Mouse (Mus musculus) heart, embryonic 12.5 days (tissue): ENCODE measurements around the gene Npcd. TPM values are rescaled to one million over a fixed set of nuclear protein-coding genes. Genes with fewer than 3 reads are reported as not detected.

ENCODE experiments used
- ATAC-seq: fragments of 200-750 bp; cut with Nextera tagmentation; 2 replicates; pipeline ENCODE4 v1.8.0; 2017; ENCODE audit warnings: moderate TSS enrichment, moderate library complexity; ENCODE audit not compliant: insufficient number of reproducible peaks, low FRiP score
- H3K27ac ChIP-seq: fragments of 300-500 bp; sonication (generic); 2 replicates; pipeline ENCODE4 v1.5.1; 2016; ENCODE audit warnings: mild to moderate bottlenecking, moderate library complexity; ENCODE audit not compliant: poor library complexity, severe bottlenecking
- H3K27me3 ChIP-seq: fragments of 300-500 bp; sonication (generic); replicated peaks from 2 replicates; pipeline ENCODE4 v1.6.1; 2016; ENCODE audit warnings: mild to moderate bottlenecking, moderate library complexity
- H3K36me3 ChIP-seq: fragments of 300-500 bp; sonication (generic); 2 replicates; pipeline ENCODE4 v1.6.1; 2016; ENCODE audit warnings: mild to moderate bottlenecking, moderate library complexity
- H3K4me1 ChIP-seq: fragments of 300-500 bp; sonication (generic); replicated peaks from 2 replicates; pipeline ENCODE4 v1.6.1; 2016; ENCODE audit warnings: mild to moderate bottlenecking
- H3K4me2 ChIP-seq: fragments of 300-500 bp; sonication (generic); 2 replicates; pipeline ENCODE4 v1.6.1; 2016; ENCODE audit warnings: mild to moderate bottlenecking, moderate library complexity
- H3K4me3 ChIP-seq: fragments of 300-500 bp; sonication (generic); 2 replicates; pipeline ENCODE4 v1.5.1; 2016; ENCODE audit warnings: mild to moderate bottlenecking
- H3K9ac ChIP-seq: fragments of 300-500 bp; sonication (generic); 2 replicates; pipeline ENCODE4 v1.6.1; 2016; ENCODE audit warnings: mild to moderate bottlenecking, moderate library complexity
- H3K9me3 ChIP-seq: fragments of 300-500 bp; sonication (generic); replicated peaks from 2 replicates; pipeline ENCODE4 v1.6.1; 2016; ENCODE audit warnings: mild to moderate bottlenecking, moderate library complexity
- WGBS: fragments of 180-500 bp; shearing (Covaris S2); methylation state at CpG from one replicate; pipeline ENCODE4 v1.1.7; 2016; 5-methylcytosine and 5-hydroxymethylcytosine counted together
- polyA plus RNA-seq: library from polyadenylated mRNA; unstranded; fragments of >200 nt; fragmentation: Nextera tagmentation; extraction: Ambion mirVana; gene quantifications from 2 replicates; pipeline ENCODE4 v1.2.1, GENCODE M21; 2016

Npcd gene
- polyA plus RNA-seq, 1 experiment from 2014 or later: not detected

- no peak overlapping the region for H3K9ac ChIP-seq
- no peak for ATAC-seq
- 82% methylated on average over 9 of the region's 9 CpGs for WGBS
- no peaks in the 10 kb centered on the region for H3K9me3 ChIP-seq
- H3K4me2 ChIP-seq: no peak overlapping the region
- H3K36me3 ChIP-seq: no peaks in the 10 kb centered on the region
- 0 out of 2 replicates have a peak, but pooled peaks cover 4% of the 10 kb centered on the region for H3K27me3 ChIP-seq
- H3K27ac ChIP-seq: no peak overlapping the region
- H3K4me3 ChIP-seq: no peak overlapping the region
- H3K4me1 ChIP-seq: peaks cover 5% of the 10 kb centered on the region; the same call in 1 of the 2 replicates
Measured at GRCm38 (mm10) chr15:79859821-79860220, 25.8 kb upstream of the Npcd start.

GRCm38 (mm10) chr15:79858979-79859378, 24.9 kb upstream of the Npcd start:
- Histone ChIP-seq H3K4me2 (no peak overlapping the region), H3K36me3 (no peaks in the 10 kb centered on the region), H3K27me3 (0 out of 2 replicates have a peak, but pooled peaks cover 4% of the 10 kb centered on the region), H3K4me1 (peaks cover 5% of the 10 kb centered on the region; the same call in 1 of the 2 replicates), H3K9ac (no peak overlapping the region), H3K9me3 (no peaks in the 10 kb centered on the region), H3K4me3 (no peak overlapping the region), H3K27ac (no peak overlapping the region)
- WGBS: 53% methylated on average over 5 of the region's 5 CpGs
- no peak for ATAC-seq

GRCm38 (mm10) chr15:79850143-79850542, 16.1 kb upstream of the Npcd start:
- H3K27ac ChIP-seq: no peak overlapping the region
- H3K9ac ChIP-seq: no peak overlapping the region
- H3K4me2 ChIP-seq: no peak overlapping the region
- no peaks in the 10 kb centered on the region for H3K36me3 ChIP-seq
- peaks cover 12% of the 10 kb centered on the region for H3K4me1 ChIP-seq
- 0 out of 2 replicates have a peak, but pooled peaks cover 6% of the 10 kb centered on the region for H3K9me3 ChIP-seq
- 86% methylated on average over 2 of the region's 2 CpGs for WGBS
- ATAC-seq: no peak
- no peak overlapping the region for H3K4me3 ChIP-seq
- H3K27me3 ChIP-seq: no peaks in the 10 kb centered on the region

DNA sequence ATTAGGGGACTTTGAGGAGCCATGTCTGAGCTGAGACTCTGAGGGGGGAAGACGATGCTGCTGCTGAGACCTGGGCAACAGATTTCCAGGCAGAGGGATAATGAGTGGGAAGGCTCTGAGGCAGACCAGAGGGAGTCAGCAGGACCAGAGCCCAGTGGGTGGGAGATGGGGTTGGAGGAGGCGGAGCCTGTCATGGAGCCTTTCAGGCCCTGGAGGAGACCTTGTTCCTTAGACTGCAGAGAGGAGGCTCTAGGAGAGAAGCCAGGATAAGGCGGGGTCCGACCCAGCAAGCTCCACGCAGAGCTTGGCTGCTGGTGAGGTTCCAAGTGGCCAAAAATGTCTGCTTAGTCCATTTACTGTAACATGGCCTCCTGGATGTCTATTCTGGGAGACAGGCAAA, 13.1 kb upstream of the Npcd start:
- peaks cover 12% of the 10 kb centered on the region for H3K4me1 ChIP-seq
- no peak overlapping the region for H3K9ac ChIP-seq
- H3K9me3 ChIP-seq: 0 out of 2 replicates have a peak, but pooled peaks cover 6% of the 10 kb centered on the region
- H3K27ac ChIP-seq: no peak overlapping the region
- H3K4me2 ChIP-seq: no peak overlapping the region
- 20% methylated on average over 5 of the region's 5 CpGs for WGBS
- H3K4me3 ChIP-seq: no peak overlapping the region
- H3K27me3 ChIP-seq: no peaks in the 10 kb centered on the region
- no peaks in the 10 kb centered on the region for H3K36me3 ChIP-seq
- ATAC-seq: 0 out of 2 replicates have a peak, but pooled peaks have one; percentile 42

GRCm38 (mm10) chr15:79845986-79846385, 11.9 kb upstream of the Npcd start:
- ATAC-seq: no peak
- peaks cover 12% of the 10 kb centered on the region for H3K4me1 ChIP-seq
- 0 out of 2 replicates have a peak, but pooled peaks cover 6% of the 10 kb centered on the region for H3K9me3 ChIP-seq
- WGBS: 65% methylated on average over 4 of the region's 4 CpGs
- H3K4me2 ChIP-seq: no peak overlapping the region
- no peak overlapping the region for H3K9ac ChIP-seq
- no peak overlapping the region for H3K27ac ChIP-seq
- H3K27me3 ChIP-seq: peaks cover 4% of the 10 kb centered on the region; the same call in 1 of the 2 replicates
- no peaks in the 10 kb centered on the region for H3K36me3 ChIP-seq
- no peak overlapping the region for H3K4me3 ChIP-seq

GRCm38 (mm10) chr15:79842985-79843384, 8.9 kb upstream of the Npcd start:
- Histone ChIP-seq H3K9ac (no peak overlapping the region), H3K9me3 (no peaks in the 10 kb centered on the region), H3K4me3 (no peak overlapping the region), H3K4me1 (peaks cover 12% of the 10 kb centered on the region), H3K4me2 (no peak overlapping the region), H3K27me3 (peaks cover 10% of the 10 kb centered on the region), H3K36me3 (no peaks in the 10 kb centered on the region), H3K27ac (no peak overlapping the region)
- WGBS: 84% methylated on average over 3 of the region's 3 CpGs
- ATAC-seq: no peak

DNA sequence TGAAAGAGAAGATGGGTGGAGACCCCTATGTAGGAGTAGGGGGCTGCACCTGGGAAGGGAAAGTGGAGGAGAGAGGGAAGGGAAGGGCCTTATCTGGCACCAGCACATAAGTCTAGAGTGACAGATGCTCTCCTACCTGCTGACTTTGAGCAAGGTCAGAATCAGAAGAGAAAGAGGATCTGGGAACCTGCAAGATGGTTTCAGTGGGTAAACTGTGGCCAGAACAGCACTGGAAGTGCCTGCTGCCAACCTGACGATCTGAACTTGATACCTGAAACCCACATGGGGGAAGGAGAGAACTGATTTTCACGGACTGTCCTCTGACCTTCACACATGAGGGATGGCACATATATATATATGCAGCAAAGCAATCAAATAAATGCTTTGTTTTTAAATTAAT, 6.2 kb upstream of the Npcd start:
- Histone ChIP-seq H3K9ac (no peak overlapping the region), H3K27me3 (peaks cover 10% of the 10 kb centered on the region), H3K9me3 (no peaks in the 10 kb centered on the region), H3K4me1 (no peaks in the 10 kb centered on the region), H3K4me3 (no peak overlapping the region), H3K36me3 (no peaks in the 10 kb centered on the region), H3K27ac (no peak overlapping the region), H3K4me2 (no peak overlapping the region)
- WGBS: 48% methylated on average over 2 of the region's 2 CpGs
- ATAC-seq: no peak

GRCm38 (mm10) chr15:79834881-79835260, 834 bp upstream of the Npcd start:
- peak overlapping the region; percentile 67 for H3K27ac ChIP-seq
- no peak overlapping the region for H3K4me3 ChIP-seq
- 62% methylated on average over 9 of the region's 9 CpGs for WGBS
- no peaks in the 10 kb centered on the region for H3K9me3 ChIP-seq
- no peak for ATAC-seq
- peak overlapping the region; percentile 86; the same call in 1 of the 2 replicates for H3K9ac ChIP-seq
- no peaks in the 10 kb centered on the region for H3K27me3 ChIP-seq
- peaks cover 28% of the 10 kb centered on the region for H3K4me1 ChIP-seq
- peak overlapping the region; percentile 85 for H3K4me2 ChIP-seq
- H3K36me3 ChIP-seq: peaks cover 11% of the 10 kb centered on the region; the same call in 1 of the 2 replicates

- Histone ChIP-seq H3K9me3 (no peaks in the 10 kb centered on the region), H3K9ac (peak overlapping the region; percentile 86), H3K4me1 (peaks cover 38% of the 10 kb centered on the region), H3K27ac (peak overlapping the region; percentile 91), H3K4me2 (peak overlapping the region; percentile 85), H3K4me3 (peak overlapping the region; percentile 78), H3K27me3 (no peaks in the 10 kb centered on the region), H3K36me3 (peaks cover 15% of the 10 kb centered on the region)
- WGBS: under 1% methylated on average over 41 of the region's 41 CpGs
- ATAC-seq: peak; percentile 43; the same call in 1 of the 2 replicates
Measured at GRCm38 (mm10) chr15:79833251-79834050, 586 bp downstream of the Npcd start.

DNA sequence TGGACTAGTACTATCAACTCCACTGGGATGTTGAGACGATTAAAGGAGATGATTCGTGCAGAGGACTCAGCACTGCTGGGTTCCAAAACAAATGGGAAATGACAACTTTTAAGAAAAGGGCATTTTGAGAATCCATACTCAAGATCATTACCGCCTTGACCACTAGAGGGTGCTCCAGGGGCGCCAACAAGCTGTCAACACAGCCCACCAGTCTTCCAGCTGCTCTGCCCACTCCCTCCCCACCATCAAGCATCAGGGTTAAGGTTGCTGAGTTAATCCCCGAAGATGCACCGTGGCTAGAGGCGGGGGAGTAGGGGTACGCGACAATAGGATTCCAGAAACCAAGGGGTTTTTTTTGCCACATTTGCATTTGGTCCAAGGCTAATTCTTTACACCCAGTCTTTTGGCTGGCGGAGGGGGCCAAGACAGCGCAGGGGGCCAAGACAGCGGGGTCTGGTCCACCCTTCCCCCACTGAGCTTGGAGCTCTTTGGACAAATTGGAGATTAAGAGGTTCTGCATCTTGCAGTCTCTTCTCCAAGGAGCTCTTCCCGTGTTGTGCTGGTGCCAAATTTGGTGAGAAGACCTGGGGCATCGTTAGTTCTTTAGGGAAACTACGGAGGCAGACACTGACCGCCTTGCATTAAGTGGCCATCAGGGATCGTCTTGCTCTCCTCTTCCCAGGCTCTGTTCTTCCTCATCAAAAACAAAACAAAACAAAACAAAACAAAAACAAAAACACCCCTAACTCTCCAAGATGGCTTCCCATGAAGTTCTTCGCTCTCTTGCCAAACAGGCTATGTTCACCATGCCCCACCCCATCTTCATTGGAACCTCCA, 1.8 kb downstream of the Npcd start:
- Histone ChIP-seq H3K36me3 (peaks cover 27% of the 10 kb centered on the region), H3K4me2 (peak overlapping the region; percentile 85), H3K9me3 (no peaks in the 10 kb centered on the region), H3K4me1 (peaks cover 45% of the 10 kb centered on the region), H3K27ac (peak overlapping the region; percentile 91; the same call in 1 of the 2 replicates), H3K9ac (peak overlapping the region; percentile 86), H3K4me3 (peak overlapping the region; percentile 78), H3K27me3 (no peaks in the 10 kb centered on the region)
- no peak for ATAC-seq
- WGBS: 31% methylated on average over 18 of the region's 18 CpGs

- Histone ChIP-seq H3K9ac (no peak overlapping the region), H3K27me3 (no peaks in the 10 kb centered on the region), H3K27ac (no peak overlapping the region), H3K4me3 (no peak overlapping the region), H3K36me3 (peaks cover 39% of the 10 kb centered on the region), H3K9me3 (no peaks in the 10 kb centered on the region), H3K4me2 (no peak overlapping the region), H3K4me1 (peaks cover 49% of the 10 kb centered on the region)
- no peak for ATAC-seq
- WGBS: 12% methylated on average over 4 of the region's 4 CpGs
Measured at GRCm38 (mm10) chr15:79830388-79830787, 3.6 kb downstream of the Npcd start.
